Mouse (Mus musculus) midbrain, postnatal 0 days (tissue): Measurements from ENCODE around the gene Nfya. TPM values are rescaled to one million over a fixed set of nuclear protein-coding genes. Genes with fewer than 3 reads are reported as not detected.

Experiments
- ATAC-seq: fragments of 200-750 bp; cut with Nextera tagmentation; 2 replicates; pipeline ENCODE4 v1.8.0; 2017; ENCODE audit warnings: moderate number of reproducible peaks, mild to moderate bottlenecking, moderate TSS enrichment, moderate library complexity; ENCODE audit not compliant: low FRiP score
- DNase-seq: peaks from one replicate; pipeline ENCODE4 v3.0.0-alpha.2; 2015; ENCODE audit warnings: low spot score
- H3K27ac ChIP-seq: fragments of 300-500 bp; sonication (generic); 2 replicates; pipeline ENCODE4 v1.5.1; 2014; ENCODE audit warnings: low read depth, mild to moderate bottlenecking, low read length, mixed read lengths
- H3K27me3 ChIP-seq: fragments of 300-500 bp; sonication (generic); 2 replicates; pipeline ENCODE4 v1.6.1; 2014; ENCODE audit warnings: low read length, control low read depth, mixed read lengths; ENCODE audit not compliant: insufficient read depth
- H3K36me3 ChIP-seq: fragments of 300-500 bp; sonication (generic); 2 replicates; pipeline ENCODE4 v1.6.1; 2014; ENCODE audit warnings: low read length, control low read depth, mixed read lengths; ENCODE audit not compliant: insufficient read depth
- H3K4me1 ChIP-seq: fragments of 300-500 bp; sonication (generic); 2 replicates; pipeline ENCODE4 v1.6.1; 2014; ENCODE audit warnings: mild to moderate bottlenecking, control low read depth, antibody characterized with exemption, low read length, mixed read lengths; ENCODE audit not compliant: insufficient read depth
- H3K4me2 ChIP-seq: fragments of 300-500 bp; sonication (generic); 2 replicates; pipeline ENCODE4 v1.6.1; 2014; ENCODE audit warnings: low read depth, mild to moderate bottlenecking, low read length, mixed read lengths; ENCODE audit not compliant: poor library complexity, severe bottlenecking
- H3K4me3 ChIP-seq: fragments of 300-500 bp; sonication (generic); 2 replicates; pipeline ENCODE4 v1.5.1; 2014; ENCODE audit warnings: low read depth, mild to moderate bottlenecking, low read length, moderate library complexity
- H3K9ac ChIP-seq: fragments of 300-500 bp; sonication (generic); replicated peaks from 2 replicates; pipeline ENCODE4 v1.6.1; 2014; ENCODE audit warnings: mild to moderate bottlenecking, low read length, moderate library complexity, mixed read lengths; ENCODE audit not compliant: poor library complexity, severe bottlenecking
- H3K9me3 ChIP-seq: fragments of 300-500 bp; sonication (generic); 2 replicates; pipeline ENCODE4 v1.6.1; 2016; ENCODE audit warnings: low read length, control low read depth
- CTCF ChIP-seq: IDR thresholded peaks from 2 replicates; pipeline ENCODE4 v1.5.1; 2016; ENCODE audit warnings: antibody characterized with exemption, mild to moderate bottlenecking
- WGBS: fragments of 180-500 bp; shearing (Covaris S2); extraction: QIAGEN DNeasy Blood & Tissue Kit; methylation state at CpG from one replicate; pipeline ENCODE4 v1.1.7; 2014; 5-methylcytosine and 5-hydroxymethylcytosine counted together
- polyA plus RNA-seq: library from polyadenylated mRNA; unstranded; fragments of >200 nt; fragmentation: Nextera tagmentation; extraction: Ambion mirVana; gene quantifications from 2 replicates; pipeline ENCODE4 v1.2.1, GENCODE M21; 2015
- total RNA-seq: library from RNA; depleted of rRNA; stranded (reverse); fragments of >200 nt; gene quantifications from 2 replicates; pipeline ENCODE4 v1.2.3, GENCODE M21; 2014

Nfya gene
- total and polyA plus RNA-seq, 2 experiments from 2014 or later = 4.1 to 30.9 TPM

- WGBS = 9% methylated on average over 8 of the region's 8 CpGs
- H3K9ac ChIP-seq = peak overlapping the region; percentile 96
- no peak for TF ChIP-seq CTCF
- peak overlapping the region; percentile 99 for H3K27ac ChIP-seq
- peak overlapping the region; percentile 83 for H3K4me3 ChIP-seq
- H3K4me1 ChIP-seq = no peaks in the 10 kb centered on the region
- ATAC-seq = no peak
- no peaks in the 10 kb centered on the region for H3K36me3 ChIP-seq
- H3K27me3 ChIP-seq = no peaks in the 10 kb centered on the region
- DNase-seq = no peak
- no peaks in the 10 kb centered on the region for H3K9me3 ChIP-seq
- H3K4me2 ChIP-seq = peak overlapping the region; percentile 78
These were observed 1.7 kb downstream of the Nfya start for GRCm38 (mm10) chr17:48407910-48408525.

- no peaks in the 10 kb centered on the region for H3K27me3 ChIP-seq
- no peaks in the 10 kb centered on the region for H3K9me3 ChIP-seq
- no peaks in the 10 kb centered on the region for H3K4me1 ChIP-seq
- 88% methylated on average over 4 of the region's 4 CpGs for WGBS
- no peak for TF ChIP-seq CTCF
- no peak overlapping the region for H3K9ac ChIP-seq
- no peaks in the 10 kb centered on the region for H3K36me3 ChIP-seq
- no peak for ATAC-seq
- no peak for DNase-seq
- H3K4me2 ChIP-seq = no peak overlapping the region
- H3K4me3 ChIP-seq = no peak overlapping the region
- H3K27ac ChIP-seq = no peak overlapping the region
These were observed 2.6 kb downstream of the Nfya start for GRCm38 (mm10) chr17:48407154-48407553.

GRCm38 (mm10) chr17:48404706-48405105, 5.0 kb downstream of the Nfya start:
- Histone ChIP-seq H3K27ac (no peak overlapping the region), H3K36me3 (no peaks in the 10 kb centered on the region), H3K4me1 (no peaks in the 10 kb centered on the region), H3K27me3 (no peaks in the 10 kb centered on the region), H3K4me3 (no peak overlapping the region), H3K9me3 (no peaks in the 10 kb centered on the region), H3K4me2 (no peak overlapping the region), H3K9ac (no peak overlapping the region)
- no peak for ATAC-seq
- TF ChIP-seq CTCF = no peak
- WGBS = 79% methylated on average over 1 of the region's 1 CpGs
- no peak for DNase-seq

- WGBS = 95% methylated on average over 2 of the region's 2 CpGs
- no peaks in the 10 kb centered on the region for H3K27me3 ChIP-seq
- H3K27ac ChIP-seq = no peak overlapping the region
- no peak for TF ChIP-seq CTCF
- DNase-seq (no peak), ATAC-seq (no peak)
- H3K4me1 ChIP-seq = no peaks in the 10 kb centered on the region
- no peak overlapping the region for H3K4me2 ChIP-seq
- H3K9me3 ChIP-seq = no peaks in the 10 kb centered on the region
- H3K4me3 ChIP-seq = no peak overlapping the region
- no peak overlapping the region for H3K9ac ChIP-seq
- H3K36me3 ChIP-seq = 0 out of 2 replicates have a peak, but pooled peaks cover under 1% of the 10 kb centered on the region
These were observed 5.9 kb downstream of the Nfya start for GRCm38 (mm10) chr17:48403848-48404247.

- no peak overlapping the region for H3K27ac ChIP-seq
- ATAC-seq = no peak
- no peaks in the 10 kb centered on the region for H3K9me3 ChIP-seq
- H3K9ac ChIP-seq = no peak overlapping the region
- 94% methylated on average over 3 of the region's 3 CpGs for WGBS
- no peaks in the 10 kb centered on the region for H3K27me3 ChIP-seq
- no peak overlapping the region for H3K4me3 ChIP-seq
- no peaks in the 10 kb centered on the region for H3K4me1 ChIP-seq
- peaks cover 6% of the 10 kb centered on the region; the same call in 1 of the 2 replicates for H3K36me3 ChIP-seq
- no peak overlapping the region for H3K4me2 ChIP-seq
- TF ChIP-seq CTCF = no peak
- no peak for DNase-seq
These were observed 7.0 kb downstream of the Nfya start for GRCm38 (mm10) chr17:48402751-48403150.

GRCm38 (mm10) chr17:48401710-48402109, 8.0 kb downstream of the Nfya start:
- ATAC-seq = no peak
- Histone ChIP-seq H3K4me2 (no peak overlapping the region), H3K27ac (no peak overlapping the region), H3K27me3 (no peaks in the 10 kb centered on the region), H3K9me3 (no peaks in the 10 kb centered on the region), H3K4me3 (no peak overlapping the region), H3K9ac (no peak overlapping the region), H3K36me3 (peaks cover 6% of the 10 kb centered on the region; the same call in 1 of the 2 replicates), H3K4me1 (no peaks in the 10 kb centered on the region)
- no peak for DNase-seq
- 90% methylated on average over 4 of the region's 4 CpGs for WGBS
- no peak for TF ChIP-seq CTCF
